Mouse (Mus musculus): Measurements from ENCODE around the gene Atp9a. TPM values are rescaled to one million over a fixed set of nuclear protein-coding genes. Genes with fewer than 3 reads are reported as not detected.

Atp9a gene
- polyA plus RNA-seq (2012; rRNA removed): 231 and 245 TPM in 2 replicates

DNA sequence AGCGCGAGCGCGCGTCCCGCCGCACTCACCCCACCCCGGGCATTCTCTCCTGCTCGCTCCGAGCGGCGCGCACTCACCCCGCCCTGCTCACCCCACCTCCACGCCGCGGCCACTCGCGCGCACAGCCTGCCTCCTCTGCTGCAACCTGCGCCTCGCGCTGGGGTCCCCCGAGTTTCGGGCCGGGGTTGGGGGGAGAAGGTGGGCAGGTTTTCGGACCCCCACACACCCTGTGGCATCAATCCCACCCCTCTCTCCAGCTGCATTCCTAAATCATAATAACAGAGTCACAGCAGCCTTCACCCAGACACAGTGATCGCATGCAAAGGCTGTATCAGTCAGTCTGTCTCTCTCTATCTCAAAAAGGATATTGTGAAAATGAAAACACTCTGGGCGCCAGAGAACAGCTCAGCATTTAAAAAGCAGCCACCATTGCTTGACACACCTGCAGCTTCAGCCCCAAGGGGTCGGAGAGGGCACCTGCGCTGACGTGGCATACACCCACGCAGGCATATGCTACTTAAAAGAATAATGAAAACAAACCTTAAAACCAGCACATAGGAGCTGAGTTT, at the start of gene Atp9a:
Atp9a (minus strand) TSS at position 351 of the 569 bp plus-strand sequence.

GRCm38 (mm10) chr2:168767582-168767981, 25.4 kb upstream of the Atp9a start, which contains the start of gene Sall4:
TSS of gene Sall4 (minus strand) at chr2:168767943.

GRCm38 (mm10) chr2:168601491-168602386, 140.5 kb downstream of the Atp9a start, which contains the start of gene Nfatc2:
TSS of gene Nfatc2 (minus strand) at chr2:168601657.

Other genes starting within 250 kb of the Atp9a start
- 4.4 and 5.4 TPM in 2 replicates for gene Nfatc2, start 140.8 kb downstream of the Atp9a start, polyA plus RNA-seq (2012; rRNA removed)
- 0.06 and 0.12 TPM in 2 replicates for gene Sall4, start 25.5 kb upstream of the Atp9a start, polyA plus RNA-seq (2012; rRNA removed)
- gene Zfp64, start 213.2 kb upstream of the Atp9a start, polyA plus RNA-seq (2012; rRNA removed): 37.6 and 44.3 TPM in 2 replicates

All from colon, adult 2 months (tissue).